Mouse (Mus musculus) hindbrain, embryonic 13.5 days (tissue): ENCODE results near the gene Ctbp1. TPM values are rescaled to one million over a fixed set of nuclear protein-coding genes. Genes with fewer than 3 reads are reported as not detected.

ENCODE experiments used
- ATAC-seq: fragments of 200-750 bp; cut with Nextera tagmentation; 2 replicates; pipeline ENCODE4 v1.8.0; 2017; ENCODE audit warnings: moderate TSS enrichment; ENCODE audit not compliant: low FRiP score
- H3K27ac ChIP-seq: fragments of 300-500 bp; sonication (generic); 2 replicates; pipeline ENCODE4 v1.5.1; 2015; ENCODE audit warnings: inconsistent platforms, mild to moderate bottlenecking, moderate library complexity
- H3K27me3 ChIP-seq: fragments of 300-500 bp; sonication (generic); 2 replicates; pipeline ENCODE4 v1.6.1; 2015; ENCODE audit warnings: mild to moderate bottlenecking, inconsistent platforms
- H3K36me3 ChIP-seq: fragments of 300-500 bp; sonication (generic); 2 replicates; pipeline ENCODE4 v1.6.1; 2015; ENCODE audit warnings: mild to moderate bottlenecking, inconsistent platforms
- H3K4me1 ChIP-seq: fragments of 300-500 bp; sonication (generic); replicated peaks from 2 replicates; pipeline ENCODE4 v1.6.1; 2015; ENCODE audit warnings: inconsistent platforms
- H3K4me2 ChIP-seq: fragments of 300-500 bp; sonication (generic); 2 replicates; pipeline ENCODE4 v1.6.1; 2015; ENCODE audit warnings: inconsistent platforms, mild to moderate bottlenecking, moderate library complexity
- H3K4me3 ChIP-seq: fragments of 300-500 bp; sonication (generic); 2 replicates; pipeline ENCODE4 v1.5.1; 2015; ENCODE audit warnings: mild to moderate bottlenecking, inconsistent platforms
- H3K9ac ChIP-seq: fragments of 300-500 bp; sonication (generic); 2 replicates; pipeline ENCODE4 v1.6.1; 2015; ENCODE audit warnings: mild to moderate bottlenecking, inconsistent platforms
- H3K9me3 ChIP-seq: fragments of 300-500 bp; sonication (generic); 2 replicates; pipeline ENCODE4 v1.6.1; 2016; ENCODE audit warnings: inconsistent platforms
- WGBS: fragments of 180-500 bp; shearing (Covaris S2); methylation state at CpG from one replicate; pipeline ENCODE4 v1.1.7; 2015; 5-methylcytosine and 5-hydroxymethylcytosine counted together
- polyA plus RNA-seq: library from polyadenylated mRNA; unstranded; fragments of >200 nt; fragmentation: Nextera tagmentation; extraction: Ambion mirVana; gene quantifications from 2 replicates; pipeline ENCODE4 v1.2.1, GENCODE M21; 2015

Gene Ctbp1
- polyA plus RNA-seq, 1 experiment from 2014 or later = 515 TPM

- no peak overlapping the region for H3K4me2 ChIP-seq
- H3K27ac ChIP-seq = no peak overlapping the region
- H3K36me3 ChIP-seq = no peaks in the 10 kb centered on the region
- H3K4me1 ChIP-seq = peaks cover 18% of the 10 kb centered on the region
- no peaks in the 10 kb centered on the region for H3K9me3 ChIP-seq
- 87% methylated on average over 10 of the region's 10 CpGs for WGBS
- no peak overlapping the region for H3K4me3 ChIP-seq
- no peaks in the 10 kb centered on the region for H3K27me3 ChIP-seq
- no peak overlapping the region for H3K9ac ChIP-seq
- no peak for ATAC-seq
Measured at GRCm38 (mm10) chr5:33220350-33221044, 54.3 kb downstream of the Ctbp1 start.

GRCm38 (mm10) chr5:33219831-33220230 is 55.0 kb downstream of the Ctbp1 start:
- Histone ChIP-seq H3K36me3 (no peaks in the 10 kb centered on the region), H3K9ac (no peak overlapping the region), H3K9me3 (no peaks in the 10 kb centered on the region), H3K4me2 (no peak overlapping the region), H3K4me1 (peaks cover 18% of the 10 kb centered on the region), H3K4me3 (no peak overlapping the region), H3K27ac (no peak overlapping the region), H3K27me3 (no peaks in the 10 kb centered on the region)
- no peak for ATAC-seq
- WGBS = 89% methylated on average over 4 of the region's 4 CpGs

GRCm38 (mm10) chr5:33218746-33219449 is 55.9 kb downstream of the Ctbp1 start:
- no peaks in the 10 kb centered on the region for H3K36me3 ChIP-seq
- H3K27ac ChIP-seq = no peak overlapping the region
- H3K4me2 ChIP-seq = no peak overlapping the region
- WGBS = 75% methylated on average over 20 of the region's 20 CpGs
- H3K4me1 ChIP-seq = peaks cover 18% of the 10 kb centered on the region
- ATAC-seq = no peak
- no peak overlapping the region for H3K9ac ChIP-seq
- no peaks in the 10 kb centered on the region for H3K27me3 ChIP-seq
- H3K4me3 ChIP-seq = no peak overlapping the region
- no peaks in the 10 kb centered on the region for H3K9me3 ChIP-seq

GRCm38 (mm10) chr5:33218081-33218480 is 56.7 kb downstream of the Ctbp1 start, which contains the start of gene Spon2:
Gene Spon2 (minus strand): TSS chr5:33218455.
- Histone ChIP-seq H3K4me3 (no peak within 1 kb of the TSS), H3K27ac (no peak within 1 kb of the TSS), H3K27me3 (no peaks in the 10 kb centered on the region), H3K9ac (no peak within 1 kb of the TSS), H3K4me2 (no peak within 1 kb of the TSS), H3K4me1 (peaks cover 18% of the 10 kb centered on the region), H3K36me3 (no peaks in the 10 kb centered on the region), H3K9me3 (no peaks in the 10 kb centered on the region)
- 14% methylated on average over 5 of the region's 5 CpGs for WGBS
- no peak for ATAC-seq

GRCm38 (mm10) chr5:33217663-33218062 is 57.1 kb downstream of the Ctbp1 start:
- peaks cover 18% of the 10 kb centered on the region for H3K4me1 ChIP-seq
- WGBS = 60% methylated on average over 3 of the region's 3 CpGs
- no peak overlapping the region for H3K9ac ChIP-seq
- no peaks in the 10 kb centered on the region for H3K9me3 ChIP-seq
- no peak for ATAC-seq
- H3K27ac ChIP-seq = no peak overlapping the region
- H3K4me3 ChIP-seq = no peak overlapping the region
- no peaks in the 10 kb centered on the region for H3K36me3 ChIP-seq
- no peaks in the 10 kb centered on the region for H3K27me3 ChIP-seq
- no peak overlapping the region for H3K4me2 ChIP-seq

GRCm38 (mm10) chr5:33214723-33215122 is 60.1 kb downstream of the Ctbp1 start:
- H3K27me3 ChIP-seq = no peaks in the 10 kb centered on the region
- no peak overlapping the region for H3K9ac ChIP-seq
- peaks cover 18% of the 10 kb centered on the region for H3K4me1 ChIP-seq
- H3K4me2 ChIP-seq = no peak overlapping the region
- H3K9me3 ChIP-seq = no peaks in the 10 kb centered on the region
- no peak overlapping the region for H3K27ac ChIP-seq
- no peak for ATAC-seq
- no peak overlapping the region for H3K4me3 ChIP-seq
- H3K36me3 ChIP-seq = no peaks in the 10 kb centered on the region
- 78% methylated on average over 4 of the region's 4 CpGs for WGBS

- Histone ChIP-seq H3K4me1 (no peaks in the 10 kb centered on the region), H3K4me3 (no peak overlapping the region), H3K9me3 (no peaks in the 10 kb centered on the region), H3K27me3 (no peaks in the 10 kb centered on the region), H3K4me2 (no peak overlapping the region), H3K36me3 (no peaks in the 10 kb centered on the region), H3K27ac (no peak overlapping the region), H3K9ac (no peak overlapping the region)
- WGBS = 83% methylated on average over 5 of the region's 5 CpGs
- ATAC-seq = no peak
Measured at GRCm38 (mm10) chr5:33211254-33211653, 63.5 kb downstream of the Ctbp1 start.

- Histone ChIP-seq H3K9me3 (no peaks in the 10 kb centered on the region), H3K4me1 (no peaks in the 10 kb centered on the region), H3K27ac (no peak overlapping the region), H3K36me3 (no peaks in the 10 kb centered on the region), H3K9ac (no peak overlapping the region), H3K4me2 (no peak overlapping the region), H3K4me3 (no peak overlapping the region), H3K27me3 (no peaks in the 10 kb centered on the region)
- WGBS = 91% methylated on average over 3 of the region's 3 CpGs
- ATAC-seq = no peak
Measured at GRCm38 (mm10) chr5:33210515-33210914, 64.3 kb downstream of the Ctbp1 start.

GRCm38 (mm10) chr5:33208533-33209245 is 66.1 kb downstream of the Ctbp1 start:
- ATAC-seq = no peak
- Histone ChIP-seq H3K9ac (no peak overlapping the region), H3K4me1 (no peaks in the 10 kb centered on the region), H3K27me3 (no peaks in the 10 kb centered on the region), H3K4me2 (no peak overlapping the region), H3K27ac (no peak overlapping the region), H3K9me3 (no peaks in the 10 kb centered on the region), H3K36me3 (no peaks in the 10 kb centered on the region), H3K4me3 (no peak overlapping the region)
- WGBS = 83% methylated on average over 14 of the region's 14 CpGs

- 60% methylated on average over 9 of the region's 9 CpGs for WGBS
- no peak overlapping the region for H3K27ac ChIP-seq
- no peak for ATAC-seq
- no peaks in the 10 kb centered on the region for H3K9me3 ChIP-seq
- no peak overlapping the region for H3K4me3 ChIP-seq
- no peak overlapping the region for H3K9ac ChIP-seq
- no peak overlapping the region for H3K4me2 ChIP-seq
- no peaks in the 10 kb centered on the region for H3K36me3 ChIP-seq
- H3K27me3 ChIP-seq = no peaks in the 10 kb centered on the region
- H3K4me1 ChIP-seq = no peaks in the 10 kb centered on the region
Measured at GRCm38 (mm10) chr5:33207136-33207535, 67.7 kb downstream of the Ctbp1 start.

GRCm38 (mm10) chr5:33206328-33206727 is 68.5 kb downstream of the Ctbp1 start:
- Histone ChIP-seq H3K9ac (no peak overlapping the region), H3K4me2 (no peak overlapping the region), H3K9me3 (no peaks in the 10 kb centered on the region), H3K4me1 (no peaks in the 10 kb centered on the region), H3K27ac (no peak overlapping the region), H3K27me3 (no peaks in the 10 kb centered on the region), H3K36me3 (no peaks in the 10 kb centered on the region), H3K4me3 (no peak overlapping the region)
- 91% methylated on average over 7 of the region's 7 CpGs for WGBS
- no peak for ATAC-seq

- no peaks in the 10 kb centered on the region for H3K27me3 ChIP-seq
- ATAC-seq = no peak
Measured at GRCm38 (mm10) chr5:33204284-33204683, 70.5 kb downstream of the Ctbp1 start.

More at GRCm38 (mm10) chr5:33204284-33204683, 70.5 kb downstream of the Ctbp1 start:
- Histone ChIP-seq H3K4me1 (0 out of 2 replicates have a peak, but pooled peaks cover 5% of the 10 kb centered on the region), H3K27ac (no peak overlapping the region), H3K4me3 (no peak overlapping the region), H3K9ac (no peak overlapping the region), H3K4me2 (no peak overlapping the region), H3K9me3 (no peaks in the 10 kb centered on the region), H3K36me3 (no peaks in the 10 kb centered on the region)
- 82% methylated on average over 7 of the region's 7 CpGs for WGBS
